Mouse (Mus musculus): ENCODE data around the gene Nudt1. TPM values are rescaled to one million over a fixed set of nuclear protein-coding genes. Genes with fewer than 3 reads are reported as not detected.

Nudt1 gene
- total RNA-seq (2022) = 10 to 100 TPM; 16.3 to 25.3 (median 22.0) TPM

GRCm38 (mm10) chr5:140321042-140321755, at the start of gene Nudt1, which contains the start of gene Mad1l1:
TSS of gene Nudt1 (plus strand) at chr5:140321656.
TSS of gene Mad1l1 (minus strand) at chr5:140321552.
- DNase-seq = peak; percentile 94

GRCm38 (mm10) chr5:140276779-140277178, 44.7 kb upstream of the Nudt1 start:
- DNase-seq = no peak

DNA sequence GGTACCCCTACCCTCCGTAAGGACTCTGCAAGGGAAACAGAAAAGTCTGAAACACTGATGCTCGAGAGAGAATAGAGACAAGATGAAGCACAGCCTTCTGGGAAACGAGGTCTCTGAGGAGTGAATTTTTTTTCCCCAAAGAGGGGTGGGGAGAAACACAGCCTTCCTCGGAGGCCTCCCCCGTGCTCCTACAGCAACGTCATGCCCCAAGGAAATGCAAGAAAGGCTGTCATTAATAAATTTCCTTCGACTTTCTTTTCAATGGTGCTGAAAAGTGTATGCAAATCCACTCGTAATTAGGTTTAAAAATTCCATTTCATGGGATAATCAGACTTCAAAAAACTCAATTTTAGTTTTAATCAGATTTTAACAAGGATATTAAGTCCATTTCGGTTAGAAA, 41.3 kb upstream of the Nudt1 start:
- DNase-seq = no peak

DNA sequence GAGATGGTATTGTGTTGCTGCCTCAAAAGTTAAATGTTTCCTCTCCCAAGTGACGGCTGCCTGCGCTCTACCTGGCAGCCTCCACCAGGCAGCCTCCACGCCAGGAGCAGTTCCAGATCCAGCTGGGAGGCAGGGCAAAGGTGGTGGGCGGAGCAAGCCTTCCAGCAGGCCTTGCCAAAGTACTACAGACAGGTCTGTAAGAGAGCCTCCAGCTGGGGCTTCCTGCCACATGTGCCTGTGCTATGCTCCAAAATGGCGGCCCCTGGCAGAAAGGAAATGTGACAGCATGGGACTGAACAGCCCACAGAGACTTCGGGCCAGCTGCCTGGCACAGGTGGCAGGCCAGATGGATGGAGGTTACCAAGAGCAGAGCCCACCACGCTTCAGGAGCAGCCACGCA, 39.1 kb upstream of the Nudt1 start:
- peak; percentile 15 for DNase-seq

GRCm38 (mm10) chr5:140282900-140283299, 38.6 kb upstream of the Nudt1 start:
- no peak for DNase-seq

- no peak for DNase-seq
Observed at GRCm38 (mm10) chr5:140284011-140284410, 37.4 kb upstream of the Nudt1 start.

GRCm38 (mm10) chr5:140284761-140285160, 36.7 kb upstream of the Nudt1 start:
- DNase-seq = no peak

DNA sequence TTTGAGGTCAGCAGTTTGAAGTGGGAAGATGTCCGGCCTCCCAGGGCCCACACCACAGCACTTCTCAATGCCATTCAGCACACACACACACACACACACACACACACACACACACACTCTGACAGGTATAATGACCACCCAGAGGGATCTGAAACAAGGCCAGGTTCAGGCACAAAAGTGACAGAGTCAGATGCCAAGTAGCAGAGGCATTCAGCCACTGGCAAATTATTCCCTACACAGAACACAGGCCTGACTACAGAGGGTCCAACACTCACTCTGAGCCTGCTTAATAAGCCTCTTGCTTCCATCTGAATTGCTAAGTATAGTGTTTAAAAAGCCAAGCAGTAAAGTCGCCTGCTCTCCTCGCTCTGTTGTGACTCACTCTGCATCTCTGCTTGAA, 33.2 kb upstream of the Nudt1 start:
- DNase-seq = no peak

- DNase-seq = no peak
Observed at GRCm38 (mm10) chr5:140289161-140289560, 32.3 kb upstream of the Nudt1 start.

DNA sequence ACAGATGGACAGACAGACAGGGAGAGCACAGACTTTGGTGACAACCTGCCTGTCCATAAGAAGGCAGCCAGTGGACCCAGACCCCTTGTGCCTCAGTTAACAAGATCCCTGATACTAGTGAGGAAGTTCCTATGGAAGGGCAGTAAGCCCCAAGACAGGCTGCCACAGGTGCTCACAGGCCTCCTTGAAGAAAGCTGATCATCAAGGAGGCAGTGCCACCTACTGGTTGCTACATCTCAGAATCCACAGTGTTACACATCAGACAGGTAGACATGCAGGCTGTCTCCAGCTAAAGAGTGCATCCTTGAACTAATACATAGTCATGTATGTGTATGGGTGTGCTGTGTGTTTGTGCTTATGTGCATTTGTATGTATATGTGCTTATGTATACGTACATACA, 29.3 kb upstream of the Nudt1 start:
- DNase-seq = peak; percentile 18

DNA sequence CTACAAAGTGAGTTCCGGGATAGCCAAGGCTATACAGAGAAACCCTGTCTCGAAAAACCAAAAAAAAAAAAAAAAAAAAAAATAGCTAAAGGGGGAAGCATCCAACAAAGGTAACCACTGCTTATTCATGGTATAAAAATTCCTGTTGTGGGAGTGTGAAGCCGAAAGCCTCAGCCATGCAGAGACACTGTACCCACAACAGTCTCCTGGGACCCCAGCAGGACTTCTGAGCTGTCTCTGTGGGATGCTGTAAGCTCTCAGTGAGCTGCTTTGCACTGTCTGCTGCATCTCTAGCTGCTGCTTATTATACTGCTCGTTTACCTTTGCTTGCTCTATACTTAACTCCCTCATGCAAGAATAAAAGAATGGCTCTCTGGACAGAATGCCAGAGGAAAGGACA, 23.2 kb upstream of the Nudt1 start:
- DNase-seq = no peak

DNA sequence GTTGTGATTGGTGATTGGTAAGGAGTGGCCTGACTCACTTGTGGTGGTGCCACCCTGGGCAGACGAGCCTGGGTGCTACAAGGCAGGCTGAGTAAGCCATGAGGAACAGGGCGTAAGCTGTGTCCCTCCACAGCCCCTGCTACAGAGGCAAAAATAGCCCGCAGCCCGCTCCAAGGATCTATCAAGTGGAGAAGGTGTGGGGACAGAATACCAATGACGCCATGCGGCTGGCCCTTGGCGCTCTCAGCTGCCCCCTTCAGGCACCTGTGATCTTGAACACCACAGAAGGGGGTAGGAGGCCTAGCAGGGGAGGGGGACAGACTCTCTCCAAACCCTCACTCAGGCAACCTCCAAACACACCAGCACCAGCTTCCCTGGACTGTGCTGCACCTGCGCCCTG, 15.4 kb upstream of the Nudt1 start:
- DNase-seq = no peak

- no peak for DNase-seq
Observed at GRCm38 (mm10) chr5:140307602-140308001, 13.9 kb upstream of the Nudt1 start.

- no peak for DNase-seq
Observed at GRCm38 (mm10) chr5:140316716-140317115, 4.7 kb upstream of the Nudt1 start.

- DNase-seq = no peak
Observed at GRCm38 (mm10) chr5:140321756-140322575, 510 bp downstream of the Nudt1 start.

DNA sequence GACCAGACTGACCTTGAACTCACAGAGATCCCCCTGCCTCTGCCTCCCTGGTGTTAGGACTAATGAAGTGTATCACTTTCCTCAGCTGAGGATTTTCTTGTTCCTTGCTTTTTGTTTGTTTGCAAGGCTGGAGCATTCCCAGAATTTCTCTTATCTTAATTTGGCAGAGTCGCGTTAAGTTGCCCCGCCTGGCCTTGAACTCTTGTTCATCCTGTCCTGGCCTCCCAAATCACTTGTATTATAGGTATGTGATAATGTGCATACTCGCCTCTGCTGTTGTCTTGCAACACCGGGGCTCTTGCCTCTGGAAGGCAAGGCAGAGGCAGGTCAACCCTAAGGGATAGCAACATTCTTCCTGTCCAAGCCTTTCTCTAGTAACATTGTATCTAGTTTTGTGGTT, 2.6 kb downstream of the Nudt1 start:
- DNase-seq = no peak

DNA sequence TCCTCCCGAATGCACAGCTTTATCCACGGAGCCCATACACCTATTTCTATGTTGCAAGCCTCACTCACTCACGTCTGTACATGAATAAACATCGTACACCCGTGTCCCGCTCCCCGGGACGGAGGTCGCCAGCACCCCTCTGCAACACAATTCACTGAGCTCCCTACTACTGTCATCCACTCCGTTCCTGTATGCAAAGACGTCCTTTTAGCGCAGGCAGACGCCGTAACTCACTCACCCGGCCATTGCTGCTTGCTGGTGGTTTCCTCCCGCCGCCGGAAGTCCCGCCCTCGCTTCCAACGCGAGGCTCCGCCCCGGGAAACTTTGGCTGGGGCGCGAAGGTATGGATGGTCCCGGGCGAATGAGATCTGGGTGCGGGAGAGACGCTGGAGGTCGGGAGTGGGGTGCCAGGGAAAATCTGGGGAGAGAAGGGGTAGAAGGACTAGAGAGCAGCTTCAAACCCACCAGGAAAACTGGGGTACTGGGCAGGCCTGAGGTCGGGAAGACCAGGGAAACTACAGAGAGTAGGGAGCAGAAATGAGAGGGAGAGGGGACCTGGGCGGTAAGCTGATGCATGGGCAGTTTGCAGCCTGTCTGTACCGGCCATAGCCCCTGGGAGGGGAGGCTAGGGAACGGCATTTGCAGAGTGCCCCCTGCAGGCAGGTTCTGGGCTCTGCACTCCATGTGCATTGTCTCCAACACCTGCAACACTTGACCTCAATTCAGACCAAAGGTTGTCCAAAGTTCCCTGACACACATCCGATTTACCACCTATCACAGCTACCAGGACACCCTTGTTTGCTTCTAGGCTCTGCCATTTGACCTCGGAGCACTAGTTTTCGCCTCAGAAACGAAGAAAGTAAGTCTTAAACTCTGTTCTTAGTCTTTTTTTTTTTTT, 10.4 kb downstream of the Nudt1 start, which contains the start of gene Mrm2:
Gene Mrm2, minus strand, starts transcription at position 284 of the 898 bp plus-strand sequence.
- DNase-seq = peak; percentile 74

DNA sequence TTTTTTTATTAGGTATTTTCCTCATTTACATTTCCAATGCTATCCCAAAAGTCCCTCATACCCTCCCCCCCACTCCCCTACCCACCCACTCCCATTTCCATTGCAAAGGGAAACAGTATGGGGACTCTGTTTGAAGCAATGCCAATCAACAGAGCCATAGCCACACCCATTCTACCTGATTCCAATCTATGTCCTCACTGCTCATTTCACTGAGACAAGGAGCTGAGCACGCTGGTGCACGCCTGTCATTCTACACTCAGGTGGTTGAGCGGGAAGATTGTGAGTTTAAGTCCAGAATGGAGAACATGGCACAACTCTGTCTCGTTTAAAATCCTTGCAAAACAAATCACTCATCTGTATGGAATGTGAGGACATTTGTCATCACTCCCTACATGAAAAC, 11.1 kb downstream of the Nudt1 start:
- DNase-seq = no peak

GRCm38 (mm10) chr5:140333631-140334030, 12.2 kb downstream of the Nudt1 start:
- no peak for DNase-seq

GRCm38 (mm10) chr5:140336680-140337079, 15.2 kb downstream of the Nudt1 start:
- DNase-seq = no peak

- no peak for DNase-seq
Observed at GRCm38 (mm10) chr5:140338779-140339178, 17.3 kb downstream of the Nudt1 start.

DNA sequence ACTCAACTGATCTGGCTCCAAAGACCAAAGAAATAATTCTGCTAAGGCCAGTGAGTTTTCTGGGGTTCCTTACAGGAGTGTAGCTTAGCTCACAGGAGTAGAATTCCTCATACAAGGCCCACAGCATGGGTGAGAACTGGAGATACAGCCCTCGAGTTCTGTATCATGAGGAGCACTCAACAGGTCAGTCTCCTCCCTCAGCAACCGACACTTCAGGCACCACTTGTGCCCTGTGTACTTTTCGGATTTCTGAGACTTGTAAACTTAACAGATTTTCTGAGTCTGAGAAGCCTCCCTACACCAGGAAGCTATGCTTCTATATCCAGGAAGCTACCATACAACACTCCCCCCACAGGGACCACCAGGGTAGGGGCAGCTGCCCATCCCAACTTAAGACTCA, 18.4 kb downstream of the Nudt1 start:
- DNase-seq = no peak

- DNase-seq = no peak
Observed at GRCm38 (mm10) chr5:140342880-140343279, 21.4 kb downstream of the Nudt1 start.
